Mouse (Mus musculus): Measurements from ENCODE around the gene Olfr1411. TPM values are rescaled to one million over a fixed set of nuclear protein-coding genes. Genes with fewer than 3 reads are reported as not detected.

The Olfr1411 gene
- polyA plus RNA-seq, 1 experiment = not detected

DNA sequence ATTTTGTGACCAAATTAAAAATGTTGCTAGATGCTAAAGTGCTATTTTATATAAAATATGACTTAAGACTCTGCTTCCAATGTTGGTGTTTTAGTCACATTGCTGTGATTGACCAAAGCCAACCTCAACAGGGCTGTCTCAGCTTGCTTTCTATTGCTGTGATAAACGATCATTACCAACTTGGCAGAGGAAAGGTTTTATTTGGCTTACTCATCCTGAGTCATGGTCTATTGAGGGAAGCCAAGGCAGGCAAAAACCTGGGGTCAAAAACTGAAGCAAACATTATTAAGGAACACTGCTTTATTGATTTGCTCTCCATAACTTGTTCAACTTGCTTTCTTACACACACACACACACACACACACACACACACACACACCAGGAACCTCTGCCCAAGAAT lies 21.8 kb downstream of the Olfr1411 start:
- no peak overlapping the region for H3ac ChIP-seq (ENCODE audit: control insufficient read depth, insufficient read length)
- H3K27me3 ChIP-seq (ENCODE audit: control insufficient read depth, insufficient read depth, insufficient read length) = no peaks in the 10 kb centered on the region
- no peak overlapping the region for H3K4me3 ChIP-seq
- TF ChIP-seq POLR2A (IDR thresholded peaks at IDR 0.05; ENCODE audit: insufficient read length, low read depth) (no peak), POLR2AphosphoS2 (IDR thresholded peaks at IDR 0.05; ENCODE audit: insufficient read length, low read depth) (no peak), CEBPB (IDR thresholded peaks at IDR 0.05; ENCODE audit: insufficient read depth, poor library complexity, severe bottlenecking) (no peak), MAX (IDR thresholded peaks at IDR 0.05; ENCODE audit: low read depth) (no peak), REST (IDR thresholded peaks at IDR 0.05; ENCODE audit: insufficient read depth, insufficient read length) (no peak), TCF12 (IDR thresholded peaks at IDR 0.05; ENCODE audit: insufficient read depth, poor library complexity, severe bottlenecking) (no peak), USF1 (IDR thresholded peaks at IDR 0.05; ENCODE audit: low read depth) (no peak), MYOD1 (IDR thresholded peaks at IDR 0.05; ENCODE audit: control insufficient read depth in 1 of 3, insufficient read length in 2 of 3, low read depth in 2 of 3) (no peak), SRF (IDR thresholded peaks at IDR 0.05; ENCODE audit: control insufficient read depth, insufficient read length, low read depth) (no peak), E2F4 (IDR thresholded peaks at IDR 0.05; ENCODE audit: insufficient read depth) (no peak), MYOG (IDR thresholded peaks at IDR 0.05; ENCODE audit: control insufficient read depth in 1 of 3, insufficient read depth in 1 of 3, insufficient read length in 2 of 3, low read depth in 2 of 3) (no peak)
- H3K79me2 ChIP-seq (ENCODE audit: control insufficient read depth, insufficient read depth) = no peaks in the 10 kb centered on the region
- H3K36me3 ChIP-seq (ENCODE audit: control insufficient read depth, insufficient read depth) = no peaks in the 10 kb centered on the region
- H3K4me2 ChIP-seq (ENCODE audit: low read depth) = peak overlapping the region; percentile 22

DNA sequence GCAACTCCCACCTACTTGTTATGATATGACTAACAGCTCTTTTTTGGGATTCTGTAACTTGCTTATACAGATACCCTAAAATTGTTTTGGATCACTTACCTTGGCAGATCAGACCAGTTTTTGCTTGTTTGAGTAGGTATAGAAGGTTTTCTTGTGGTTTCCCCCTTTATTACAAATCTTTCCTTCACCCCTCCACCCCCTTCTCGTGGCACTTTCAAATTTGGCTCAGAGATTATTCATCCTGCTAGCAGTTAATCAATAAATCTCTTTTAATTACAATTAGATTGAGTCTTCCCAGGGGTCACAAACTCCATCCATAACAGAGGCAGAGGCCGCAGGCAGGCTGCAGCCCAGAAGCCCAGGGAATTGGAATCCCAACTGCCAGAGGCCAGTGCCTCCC lies 23.3 kb downstream of the Olfr1411 start, which contains the start of gene Olfr12:
TSS of gene Olfr12 (plus strand) at position 301 of the 400 bp plus-strand sequence.
- H3ac ChIP-seq (ENCODE audit: control insufficient read depth, insufficient read length) = no peak within 1 kb of the TSS
- H3K4me2 ChIP-seq (ENCODE audit: low read depth) = peak within 1 kb of the TSS; percentile 22
- H3K4me3 ChIP-seq = no peak within 1 kb of the TSS
- no peaks in the 10 kb centered on the region for H3K36me3 ChIP-seq (ENCODE audit: control insufficient read depth, insufficient read depth)
- no peaks in the 10 kb centered on the region for H3K27me3 ChIP-seq (ENCODE audit: control insufficient read depth, insufficient read depth, insufficient read length)
- no peaks in the 10 kb centered on the region for H3K79me2 ChIP-seq (ENCODE audit: control insufficient read depth, insufficient read depth)
- TF ChIP-seq MAX (IDR thresholded peaks at IDR 0.05; ENCODE audit: low read depth) (no peak), TCF3 (IDR thresholded peaks at IDR 0.05; ENCODE audit: insufficient read length, low read depth) (no peak), TCF12 (IDR thresholded peaks at IDR 0.05; ENCODE audit: insufficient read depth, poor library complexity, severe bottlenecking) (no peak), USF1 (IDR thresholded peaks at IDR 0.05; ENCODE audit: low read depth) (no peak)

DNA sequence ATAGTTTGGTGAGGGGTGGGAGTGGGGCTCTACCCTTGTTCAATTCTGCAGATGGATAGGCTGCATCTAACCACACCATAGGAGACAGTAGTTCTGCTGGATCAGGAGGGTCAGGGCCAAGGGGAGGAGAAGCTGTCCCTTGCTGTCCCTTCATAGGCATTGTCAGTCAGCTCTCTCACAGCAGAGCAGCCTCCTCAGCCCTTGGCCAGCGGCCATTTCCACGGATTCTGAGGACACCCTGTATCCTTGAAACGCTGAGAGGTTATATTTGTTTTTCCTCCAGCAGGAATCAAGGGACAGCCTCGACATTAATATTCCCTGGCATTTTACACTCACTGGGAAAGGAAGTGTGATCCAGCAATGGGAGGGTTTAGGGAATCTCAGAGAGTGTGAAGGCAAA lies 24.1 kb downstream of the Olfr1411 start:
- H3K4me2 ChIP-seq (ENCODE audit: low read depth) = no peak overlapping the region
- no peaks in the 10 kb centered on the region for H3K36me3 ChIP-seq (ENCODE audit: control insufficient read depth, insufficient read depth)
- TF ChIP-seq MYOD1 (IDR thresholded peaks at IDR 0.05; ENCODE audit: control insufficient read depth in 1 of 3, insufficient read length in 2 of 3, low read depth in 2 of 3) = no peak
- no peak for TF ChIP-seq USF1 (IDR thresholded peaks at IDR 0.05; ENCODE audit: low read depth)
- no peak for TF ChIP-seq CEBPB (IDR thresholded peaks at IDR 0.05; ENCODE audit: insufficient read depth, poor library complexity, severe bottlenecking)
- no peak for TF ChIP-seq TCF12 (IDR thresholded peaks at IDR 0.05; ENCODE audit: insufficient read depth, poor library complexity, severe bottlenecking)
- H3K79me2 ChIP-seq (ENCODE audit: control insufficient read depth, insufficient read depth) = no peaks in the 10 kb centered on the region
- H3K4me3 ChIP-seq = no peak overlapping the region
- H3ac ChIP-seq (ENCODE audit: control insufficient read depth, insufficient read length) = no peak overlapping the region
- no peaks in the 10 kb centered on the region for H3K27me3 ChIP-seq (ENCODE audit: control insufficient read depth, insufficient read depth, insufficient read length)

DNA sequence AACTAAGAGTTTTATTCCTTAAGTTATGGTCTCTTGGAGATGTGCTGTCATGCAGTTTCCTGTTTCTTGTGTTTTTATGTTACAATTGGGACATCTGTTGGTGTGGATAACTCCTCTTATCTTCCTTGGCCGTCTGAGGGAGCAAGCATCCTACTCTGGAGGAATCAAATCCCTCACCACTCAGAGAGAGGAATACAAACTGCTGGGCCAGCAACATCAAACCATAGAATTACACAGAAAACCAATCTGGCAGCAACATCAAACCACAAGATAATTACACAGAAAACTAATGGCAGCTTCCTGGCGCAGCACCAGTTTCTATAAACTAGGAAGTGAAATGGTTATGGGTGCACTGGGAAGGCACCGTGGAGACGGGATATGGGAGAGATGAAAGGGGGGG lies 34.0 kb downstream of the Olfr1411 start:
- TF ChIP-seq TCF3 (IDR thresholded peaks at IDR 0.05; ENCODE audit: insufficient read length, low read depth) (no peak), CEBPB (IDR thresholded peaks at IDR 0.05; ENCODE audit: insufficient read depth, poor library complexity, severe bottlenecking) (no peak), SRF (IDR thresholded peaks at IDR 0.05; ENCODE audit: control insufficient read depth, insufficient read length, low read depth) (no peak), POLR2A (IDR thresholded peaks at IDR 0.05; ENCODE audit: insufficient read length, low read depth) (no peak), MYOG (IDR thresholded peaks at IDR 0.05; ENCODE audit: control insufficient read depth in 1 of 3, insufficient read depth in 1 of 3, insufficient read length in 2 of 3, low read depth in 2 of 3) (no peak), MYOD1 (IDR thresholded peaks at IDR 0.05; ENCODE audit: control insufficient read depth in 1 of 3, insufficient read length in 2 of 3, low read depth in 2 of 3) (no peak), TCF12 (IDR thresholded peaks at IDR 0.05; ENCODE audit: insufficient read depth, poor library complexity, severe bottlenecking) (no peak), E2F4 (IDR thresholded peaks at IDR 0.05; ENCODE audit: insufficient read depth) (no peak), POLR2AphosphoS2 (IDR thresholded peaks at IDR 0.05; ENCODE audit: insufficient read length, low read depth) (no peak), MAX (IDR thresholded peaks at IDR 0.05; ENCODE audit: low read depth) (no peak), USF1 (IDR thresholded peaks at IDR 0.05; ENCODE audit: low read depth) (no peak)
- no peaks in the 10 kb centered on the region for H3K27me3 ChIP-seq (ENCODE audit: control insufficient read depth, insufficient read depth, insufficient read length)
- no peak overlapping the region for H3ac ChIP-seq (ENCODE audit: control insufficient read depth, insufficient read length)
- H3K4me2 ChIP-seq (ENCODE audit: low read depth) = peak overlapping the region; percentile 34
- H3K79me2 ChIP-seq (ENCODE audit: control insufficient read depth, insufficient read depth) = no peaks in the 10 kb centered on the region
- H3K4me3 ChIP-seq = no peak overlapping the region
- H3K36me3 ChIP-seq (ENCODE audit: control insufficient read depth, insufficient read depth) = no peaks in the 10 kb centered on the region

DNA sequence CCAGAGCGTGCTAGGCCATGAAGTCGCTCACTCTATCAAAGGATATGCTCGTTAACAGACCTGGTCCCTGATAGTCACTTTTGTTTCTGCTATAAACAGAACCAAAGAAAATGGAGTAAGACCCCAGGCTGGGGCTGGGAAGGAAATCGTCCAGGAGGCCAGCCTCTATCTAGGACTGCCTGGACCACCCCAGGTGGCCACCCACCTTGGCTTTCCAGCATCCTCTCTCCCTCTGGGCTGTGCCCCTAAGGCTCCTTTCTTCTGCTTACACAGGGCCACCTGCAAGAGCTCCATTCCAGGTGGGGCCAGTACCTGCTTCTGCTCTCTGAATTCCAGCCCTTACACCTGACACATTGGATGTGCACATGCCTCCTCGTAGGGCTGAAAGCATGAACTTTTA lies 38.0 kb downstream of the Olfr1411 start:
- no peaks in the 10 kb centered on the region for H3K27me3 ChIP-seq (ENCODE audit: control insufficient read depth, insufficient read depth, insufficient read length)
- no peak for TF ChIP-seq TCF12 (IDR thresholded peaks at IDR 0.05; ENCODE audit: insufficient read depth, poor library complexity, severe bottlenecking)
- no peak for TF ChIP-seq MYOG (IDR thresholded peaks at IDR 0.05; ENCODE audit: control insufficient read depth in 1 of 3, insufficient read depth in 1 of 3, insufficient read length in 2 of 3, low read depth in 2 of 3)
- no peak for TF ChIP-seq MYOD1 (IDR thresholded peaks at IDR 0.05; ENCODE audit: control insufficient read depth in 1 of 3, insufficient read length in 2 of 3, low read depth in 2 of 3)
- TF ChIP-seq MAX (IDR thresholded peaks at IDR 0.05; ENCODE audit: low read depth) = no peak
- TF ChIP-seq REST (IDR thresholded peaks at IDR 0.05; ENCODE audit: insufficient read depth, insufficient read length) = no peak
- no peak for TF ChIP-seq USF1 (IDR thresholded peaks at IDR 0.05; ENCODE audit: low read depth)
- H3K4me2 ChIP-seq (ENCODE audit: low read depth) = no peak overlapping the region
- H3K36me3 ChIP-seq (ENCODE audit: control insufficient read depth, insufficient read depth) = peaks cover 11% of the 10 kb centered on the region
- H3ac ChIP-seq (ENCODE audit: control insufficient read depth, insufficient read length) = no peak overlapping the region
- no peak overlapping the region for H3K4me3 ChIP-seq
- no peaks in the 10 kb centered on the region for H3K79me2 ChIP-seq (ENCODE audit: control insufficient read depth, insufficient read depth)

Measured in myocyte (in vitro differentiated cells).